Mouse (Mus musculus) liver, embryonic 14.5 days (tissue): Measurements from ENCODE around the gene Gabbr2.

Source experiments
- CTCF ChIP-seq: IDR thresholded peaks from 2 replicates; pipeline ENCODE4 v1.5.1; 2016; ENCODE audit warnings: antibody characterized with exemption, low read depth, control low read depth
- EP300 ChIP-seq: IDR thresholded peaks from 2 replicates; pipeline ENCODE4 v1.6.1; 2016; ENCODE audit warnings: antibody characterized with exemption, low read depth

DNA sequence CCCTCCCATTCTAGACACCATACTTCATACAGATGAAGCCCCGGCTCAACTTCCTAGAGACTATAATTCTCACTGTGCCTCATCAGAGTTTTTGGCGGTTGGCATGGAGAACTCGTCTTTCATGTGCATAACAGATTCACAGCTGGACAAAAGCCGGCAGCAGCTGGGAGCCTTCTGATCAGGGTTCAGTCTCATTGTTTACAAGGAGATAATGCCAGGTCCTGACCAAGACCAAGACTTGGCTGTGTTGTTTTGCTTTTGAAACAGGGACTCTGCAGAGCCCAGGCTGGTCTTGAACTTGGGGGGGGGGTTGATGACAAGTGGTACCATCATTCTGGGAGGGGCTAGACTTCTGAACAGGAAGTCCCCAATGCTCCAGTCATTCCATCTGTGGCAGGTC, 191.8 kb downstream of the Gabbr2 start:
- no peak for TF ChIP-seq EP300
- TF ChIP-seq CTCF: no peak
